Mouse (Mus musculus) heart, adult 9 months (tissue): Measurements from ENCODE around the gene Olfr1423.
"Not testable (repeated sequence)": the region's sequence is repeated elsewhere in the genome, so short reads cannot be mapped to it uniquely, and the experiment has no call there.

Source experiments
- DNase-seq, 2 experiments: peaks; one replicate each; pipeline ENCODE4 v3.0.0; 2022; ENCODE audit warnings: low spot score in 2 of 2

Olfr1423 gene

GRCm38 (mm10) chr19:12041217-12041616, at the start of gene Olfr1423:
Olfr1423 (minus strand) TSS chr19:12041317.
- DNase-seq, result no peak

DNA sequence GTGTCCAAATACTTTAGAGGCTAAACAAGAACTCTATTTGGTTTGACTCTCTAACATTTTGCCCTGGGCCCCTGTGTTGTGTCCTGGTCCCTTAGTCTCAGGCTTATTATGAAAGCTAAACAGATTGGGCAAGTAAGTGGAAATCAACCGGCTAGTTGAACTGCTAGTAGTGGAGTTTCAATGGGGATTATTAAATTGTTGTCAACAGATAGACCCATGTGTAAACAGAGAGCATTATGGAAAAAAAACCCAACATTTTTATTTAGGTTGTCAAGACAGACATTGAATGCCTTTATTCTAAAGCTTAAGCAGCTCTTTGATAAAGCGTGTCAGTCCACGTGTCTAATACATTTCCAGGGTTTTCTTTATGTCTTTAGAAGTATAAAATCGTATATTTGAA, 36.5 kb upstream of the Olfr1423 start, which contains the start of gene Olfr1425:
TSS of gene Olfr1425 (minus strand) at position 101 of the 400 bp plus-strand sequence.
- not testable (repeated sequence) for DNase-seq

GRCm38 (mm10) chr19:12069546-12069945, 28.4 kb upstream of the Olfr1423 start:
- DNase-seq, result not testable (repeated sequence)

DNA sequence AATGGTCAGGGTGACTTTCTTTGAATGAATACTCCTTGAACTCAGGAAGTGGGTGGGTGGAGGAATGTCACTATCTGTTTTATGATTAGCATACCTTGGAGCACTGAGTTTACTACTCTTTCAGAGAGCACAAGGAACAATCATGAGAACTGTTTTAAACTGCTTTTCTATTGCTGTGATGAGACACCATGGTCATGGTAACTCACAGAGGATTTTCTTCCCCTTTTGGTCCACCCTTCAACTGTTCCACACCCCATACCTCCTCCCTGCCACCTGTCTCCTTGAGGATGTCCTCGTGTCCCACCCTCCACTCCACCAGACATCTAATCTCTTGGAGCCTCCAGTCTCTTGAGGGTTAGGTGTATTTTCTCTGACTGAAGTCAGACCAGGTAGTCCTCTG, 26.7 kb upstream of the Olfr1423 start:
- DNase-seq, result not testable (repeated sequence)

DNA sequence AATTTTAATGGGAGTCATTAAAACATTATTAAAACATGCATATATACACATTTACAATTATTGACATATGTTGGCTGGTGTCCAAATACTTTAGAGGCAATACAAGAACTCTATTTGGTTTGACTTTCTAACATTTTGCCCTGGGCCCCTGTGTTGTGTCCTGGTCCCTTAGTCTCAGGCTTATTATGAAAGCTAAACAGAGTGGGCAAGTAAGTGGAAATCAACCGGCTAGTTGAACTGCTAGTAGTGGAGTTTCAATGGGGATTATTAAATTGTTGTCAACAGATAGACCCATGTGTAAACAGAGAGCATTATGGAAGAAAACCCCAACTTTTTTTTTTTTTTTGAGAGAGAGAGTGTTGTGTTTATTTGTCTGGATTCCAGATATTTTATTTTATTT, 21.5 kb upstream of the Olfr1423 start, which contains the start of gene Olfr1424:
TSS of gene Olfr1424 (minus strand) at position 101 of the 400 bp plus-strand sequence.
- DNase-seq, result not testable (repeated sequence)

- DNase-seq, result no peak
Observed at GRCm38 (mm10) chr19:12043163-12043562, 2.0 kb upstream of the Olfr1423 start.

DNA sequence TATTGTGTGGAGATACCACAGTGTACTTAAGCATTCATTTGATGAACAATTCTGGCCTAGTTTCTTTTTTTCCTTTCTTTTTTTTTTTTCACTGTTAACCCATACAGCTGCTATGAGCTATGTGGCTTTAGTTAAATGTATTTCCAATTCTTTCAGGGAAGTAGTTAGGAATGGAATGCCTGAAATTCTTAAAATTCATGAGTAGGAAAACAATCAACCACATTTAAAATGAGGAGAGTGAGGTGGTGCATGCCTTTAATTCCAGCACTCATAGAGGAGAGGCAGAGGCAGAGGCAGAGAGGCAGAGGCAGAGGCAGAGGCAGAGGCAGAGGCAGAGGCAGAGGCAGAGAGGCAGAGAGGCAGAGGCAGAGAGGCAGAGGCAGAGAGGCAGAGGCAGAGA, 3.4 kb downstream of the Olfr1423 start:
- no peak for DNase-seq

DNA sequence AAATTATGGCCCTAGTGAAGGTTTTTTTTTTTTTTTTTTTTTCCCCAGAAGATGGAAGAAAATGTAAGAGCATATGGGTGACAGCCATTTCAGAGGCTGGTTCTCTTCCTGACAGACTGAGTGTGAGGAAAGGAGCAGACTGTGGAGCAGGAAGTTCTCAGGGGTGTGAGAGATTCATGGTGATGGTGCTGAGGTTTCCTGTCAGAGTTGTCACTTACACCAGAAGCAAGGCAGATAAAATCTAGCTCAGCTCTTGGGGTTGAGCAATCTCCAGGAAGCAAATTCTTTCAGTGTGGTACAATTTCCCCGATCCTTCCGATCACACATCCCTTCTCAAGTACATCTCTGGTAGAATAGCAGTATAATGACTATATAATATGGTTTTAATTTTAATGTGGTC, 14.5 kb downstream of the Olfr1423 start:
- no peak for DNase-seq

DNA sequence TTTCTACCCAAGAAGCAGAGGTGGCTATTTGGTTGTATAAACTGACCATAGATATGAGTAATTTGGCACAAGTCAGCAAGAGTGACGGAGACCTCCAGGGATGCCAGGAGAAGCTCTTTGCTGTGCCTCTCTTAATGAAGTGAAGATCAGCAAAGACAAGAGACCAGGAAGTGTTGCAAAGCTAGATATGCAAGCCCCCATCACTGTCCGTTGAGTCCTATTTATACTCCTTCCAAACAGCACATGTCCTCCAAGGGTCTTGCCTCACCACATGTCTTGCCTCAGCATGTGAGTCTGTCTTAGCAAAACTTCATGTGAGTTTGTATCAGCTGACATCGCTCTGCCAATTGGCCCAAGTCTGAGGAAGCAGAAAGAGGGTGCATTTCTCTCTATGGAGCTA, 15.8 kb downstream of the Olfr1423 start:
- DNase-seq, result no peak

DNA sequence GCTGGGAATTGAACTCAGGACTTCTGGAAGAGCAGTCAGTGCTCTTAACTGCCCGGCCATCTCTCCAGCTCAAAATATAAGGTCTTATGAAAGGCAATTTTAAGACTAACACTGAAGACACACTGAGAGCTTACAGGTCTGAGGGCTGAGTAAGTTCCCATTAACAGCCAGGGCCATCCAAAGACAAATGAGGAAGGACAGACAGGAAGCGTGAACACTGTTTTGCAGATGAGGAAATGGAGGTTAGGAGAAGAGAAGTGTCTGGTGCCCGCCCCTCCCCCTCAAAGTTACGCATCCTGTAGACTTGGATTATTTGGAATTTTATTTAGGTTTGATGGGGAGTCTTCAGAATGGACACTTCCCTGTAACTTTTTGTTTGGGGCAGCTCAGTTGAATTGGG, 17.0 kb downstream of the Olfr1423 start:
- no peak for DNase-seq

DNA sequence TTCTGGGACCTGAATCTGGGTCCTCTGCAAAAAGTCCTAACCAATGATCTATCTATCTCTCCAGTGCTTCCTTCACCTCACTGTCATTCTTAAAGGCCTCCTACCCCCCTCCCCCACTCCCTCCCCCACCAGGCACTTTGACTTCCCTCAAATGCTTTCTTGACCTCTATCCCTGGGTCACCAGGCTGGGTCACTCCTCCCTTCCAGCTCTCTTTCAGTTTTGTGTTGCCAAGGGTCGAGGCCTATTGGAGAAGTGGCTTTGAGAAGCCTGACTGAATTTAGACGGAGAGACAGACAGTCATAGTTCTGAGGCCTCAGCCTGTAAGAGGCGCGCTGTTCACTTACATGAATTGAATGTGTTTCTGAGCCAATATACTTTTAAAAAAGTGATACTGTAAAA, 24.9 kb downstream of the Olfr1423 start:
- no peak for DNase-seq

- DNase-seq, result no peak
Observed at GRCm38 (mm10) chr19:12015708-12016107, 25.4 kb downstream of the Olfr1423 start.

DNA sequence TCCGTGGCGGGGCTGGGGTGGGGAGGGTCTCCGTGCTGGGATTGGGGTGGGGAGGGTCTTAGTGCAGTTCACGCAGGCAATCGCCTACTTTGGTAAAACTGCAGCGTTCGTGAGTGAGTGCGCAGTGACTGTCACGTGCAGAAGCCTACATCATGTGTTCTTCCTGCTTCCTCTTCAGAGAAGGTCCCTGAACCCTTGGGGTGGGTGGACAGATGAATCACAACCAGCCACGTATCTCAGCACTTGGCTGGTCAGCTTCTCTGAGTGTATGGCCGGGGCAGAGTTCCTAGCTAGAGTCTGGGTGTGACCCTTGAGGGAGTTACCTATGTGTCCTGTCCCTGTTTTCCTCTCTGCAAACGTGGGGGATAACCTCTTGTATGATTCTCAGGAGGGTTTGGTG, 27.9 kb downstream of the Olfr1423 start:
- DNase-seq, result peak; percentile 71 to 73

DNA sequence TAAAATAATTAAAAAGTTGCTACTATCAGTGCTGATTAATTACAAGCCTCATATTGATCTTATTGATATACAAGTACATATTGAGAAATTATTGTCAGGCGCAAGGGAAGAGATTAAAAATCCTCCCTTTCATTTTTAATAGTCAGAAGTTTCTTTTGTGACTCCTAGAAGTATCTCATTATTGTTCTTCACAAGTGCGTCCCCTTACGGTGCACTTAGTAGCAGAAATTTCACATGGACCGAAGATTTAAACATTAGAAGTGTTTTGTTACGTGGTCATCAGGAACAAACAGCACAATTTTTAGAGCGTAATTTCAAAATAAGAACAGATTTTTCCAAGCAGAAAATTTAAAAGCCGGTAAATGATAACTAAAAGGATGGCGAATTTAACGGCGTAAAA, 28.5 kb downstream of the Olfr1423 start:
- DNase-seq, result no peak

DNA sequence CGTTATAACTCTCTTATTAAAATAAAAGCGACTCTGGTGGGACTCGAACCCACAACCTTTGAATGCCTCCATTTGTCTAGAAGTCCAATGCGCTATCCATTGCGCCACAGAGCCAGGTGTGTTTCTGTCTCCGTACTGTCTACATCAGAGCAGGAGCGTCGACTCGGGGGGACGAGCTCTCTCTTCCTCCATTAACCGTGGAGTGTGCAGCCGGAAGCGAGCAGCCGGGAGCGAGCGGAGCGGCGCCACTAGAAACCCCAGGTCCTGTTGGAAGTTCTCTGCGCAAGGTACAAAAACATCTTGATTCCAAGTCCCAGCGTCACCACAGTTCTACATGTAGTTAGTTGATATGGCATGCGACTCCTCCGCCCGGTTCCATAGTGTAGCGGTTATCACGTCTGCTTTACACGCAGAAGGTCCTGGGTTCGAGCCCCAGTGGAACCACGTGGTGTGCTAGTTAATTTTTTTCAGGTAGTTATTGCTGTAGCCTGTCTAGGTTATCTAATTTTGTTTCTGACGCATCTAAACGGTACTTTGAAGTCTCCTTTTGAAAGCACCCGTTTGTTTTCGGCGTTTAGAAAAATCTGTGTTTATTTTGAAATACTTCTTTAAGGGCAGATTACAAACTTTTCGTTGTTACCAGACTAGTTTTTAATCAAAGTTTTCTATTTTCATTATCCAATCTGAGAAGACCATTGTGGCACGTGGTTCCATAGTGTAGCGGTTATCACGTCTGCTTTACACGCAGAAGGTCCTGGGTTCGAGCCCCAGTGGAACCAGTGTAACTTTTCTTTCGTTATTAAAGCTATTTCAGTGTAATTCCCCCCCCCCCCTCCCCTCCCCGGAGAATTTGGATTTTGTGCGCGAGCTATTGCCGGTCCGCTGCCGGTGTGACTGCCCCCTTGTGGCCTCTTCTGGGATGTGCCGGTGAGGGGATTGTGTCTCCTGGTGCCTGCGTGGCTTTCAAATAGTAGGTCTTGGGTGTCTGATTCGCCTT, 29.3 kb downstream of the Olfr1423 start:
- peak; percentile 82 to 94 for DNase-seq

DNA sequence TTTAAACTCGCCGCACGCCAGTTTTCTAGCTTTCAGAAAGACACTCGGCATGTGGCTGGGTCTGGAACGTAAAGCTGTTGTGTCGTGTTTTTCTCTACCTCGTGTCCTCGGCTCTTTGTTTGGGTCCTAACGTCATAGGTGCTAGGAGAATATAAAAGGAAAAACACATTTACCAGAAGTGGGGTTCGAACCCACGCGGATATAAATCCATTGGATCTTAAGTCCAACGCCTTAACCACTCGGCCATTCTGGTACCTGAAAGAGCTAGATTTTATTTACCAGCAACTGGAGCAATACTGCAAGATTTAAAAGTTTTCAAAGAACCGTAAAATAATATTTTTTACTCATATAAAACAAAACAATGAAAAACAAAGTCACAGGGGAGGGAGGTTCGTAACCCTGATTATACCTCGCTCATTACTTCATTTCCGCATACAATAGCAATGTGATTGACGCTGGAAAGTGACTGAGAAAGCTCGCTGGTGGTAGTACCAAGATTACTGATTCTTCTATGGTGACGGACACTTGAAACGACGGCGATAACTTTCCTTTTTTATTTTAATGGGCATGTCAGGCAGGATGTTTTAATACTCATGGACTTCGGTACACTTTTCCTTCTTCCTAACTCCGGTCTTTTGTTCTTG, 30.1 kb downstream of the Olfr1423 start:
- peak; percentile 63 to 87 for DNase-seq

- DNase-seq, result peak; percentile 61 to 63
Observed at GRCm38 (mm10) chr19:12010281-12010771, 30.8 kb downstream of the Olfr1423 start.

DNA sequence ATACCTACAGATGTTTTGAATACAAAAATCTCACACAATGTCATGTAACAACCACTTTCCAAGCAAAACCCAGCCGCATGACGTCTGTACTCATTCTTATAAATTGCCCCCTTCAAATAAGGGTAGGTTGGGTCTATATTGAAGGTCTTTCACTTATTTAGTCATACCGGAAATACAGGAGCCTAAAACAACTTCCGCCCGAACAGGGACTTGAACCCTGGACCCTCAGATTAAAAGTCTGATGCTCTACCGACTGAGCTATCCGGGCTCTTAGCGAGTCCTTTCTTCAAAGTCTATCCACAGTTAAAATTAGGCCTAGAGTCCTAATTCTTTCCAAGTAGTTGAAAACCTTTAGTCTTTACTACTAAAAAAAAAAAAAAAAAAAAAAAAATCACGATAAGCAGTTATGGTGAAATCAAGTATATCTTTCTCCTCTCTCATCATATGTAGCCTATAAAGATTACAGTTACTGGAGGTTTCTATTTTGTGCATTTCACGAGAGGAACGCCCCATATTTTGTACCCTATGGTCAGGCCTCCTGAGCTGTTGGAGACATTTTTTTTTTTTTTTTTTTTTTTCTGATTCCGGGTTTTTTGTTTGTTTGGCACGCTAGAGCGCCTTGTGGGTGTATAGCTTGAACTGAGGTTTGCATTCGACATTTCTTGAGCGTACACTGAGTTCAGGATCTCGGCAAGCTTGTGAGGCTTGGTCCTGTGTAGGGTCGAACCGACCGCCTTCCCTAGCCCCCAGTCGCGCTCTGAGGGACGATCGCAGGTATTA, 31.4 kb downstream of the Olfr1423 start:
- DNase-seq, result peak; percentile 67 to 85

DNA sequence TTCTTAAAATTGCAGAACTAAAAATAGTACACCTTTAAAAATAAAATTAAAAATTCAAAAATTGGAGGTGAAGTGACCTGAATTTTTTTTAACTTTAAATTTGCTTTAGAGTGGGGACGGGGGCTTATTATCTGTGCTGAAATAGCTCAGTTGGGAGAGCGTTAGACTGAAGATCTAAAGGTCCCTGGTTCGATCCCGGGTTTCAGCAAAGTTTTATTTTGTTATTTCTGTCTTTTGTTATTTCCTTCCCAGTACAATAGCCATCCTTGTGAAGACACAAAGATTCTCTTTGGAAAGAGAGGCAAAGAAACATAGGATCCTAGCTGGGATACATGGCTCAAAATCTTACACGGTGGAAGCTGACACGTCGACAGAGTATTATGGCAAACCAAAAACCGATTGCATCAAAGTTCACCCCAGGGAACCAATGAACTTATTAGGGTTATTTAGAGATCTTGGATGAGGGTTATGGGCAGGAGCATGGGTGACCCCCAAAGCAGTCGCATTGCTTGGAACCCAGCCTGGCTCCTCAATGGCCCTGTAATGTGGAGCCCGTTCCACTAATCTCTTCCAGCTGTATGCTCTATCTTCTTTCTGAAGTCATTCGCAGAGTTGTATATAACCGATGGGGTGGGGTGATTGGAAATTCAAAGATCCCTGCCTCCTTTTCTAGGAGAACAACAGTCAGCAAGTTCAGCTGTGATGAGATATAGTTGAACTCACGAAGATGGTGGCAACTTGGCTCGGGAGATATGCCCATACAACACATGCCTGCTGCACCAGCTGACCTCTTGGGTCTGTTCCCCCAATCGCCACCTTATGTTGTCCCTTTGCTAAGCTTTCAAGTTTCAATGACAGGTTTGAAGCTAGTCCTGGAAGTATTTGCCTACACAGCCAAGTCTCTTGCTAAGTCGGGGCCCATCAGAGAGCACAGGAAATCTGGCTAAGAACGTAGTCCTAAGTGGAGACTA, 32.4 kb downstream of the Olfr1423 start:
- no peak for DNase-seq
